Mouse (Mus musculus) hindbrain, embryonic 13.5 days (tissue): ENCODE results near the gene Adamts17. TPM values are rescaled to one million over a fixed set of nuclear protein-coding genes. Genes with fewer than 3 reads are reported as not detected.

Experiments used
- ATAC-seq: fragments of 200-750 bp; cut with Nextera tagmentation; 2 replicates; pipeline ENCODE4 v1.8.0; 2017; ENCODE audit warnings: moderate TSS enrichment; ENCODE audit not compliant: low FRiP score
- H3K27ac ChIP-seq: fragments of 300-500 bp; sonication (generic); 2 replicates; pipeline ENCODE4 v1.5.1; 2015; ENCODE audit warnings: inconsistent platforms, mild to moderate bottlenecking, moderate library complexity
- H3K27me3 ChIP-seq: fragments of 300-500 bp; sonication (generic); 2 replicates; pipeline ENCODE4 v1.6.1; 2015; ENCODE audit warnings: mild to moderate bottlenecking, inconsistent platforms
- H3K36me3 ChIP-seq: fragments of 300-500 bp; sonication (generic); 2 replicates; pipeline ENCODE4 v1.6.1; 2015; ENCODE audit warnings: mild to moderate bottlenecking, inconsistent platforms
- H3K4me1 ChIP-seq: fragments of 300-500 bp; sonication (generic); replicated peaks from 2 replicates; pipeline ENCODE4 v1.6.1; 2015; ENCODE audit warnings: inconsistent platforms
- H3K4me2 ChIP-seq: fragments of 300-500 bp; sonication (generic); 2 replicates; pipeline ENCODE4 v1.6.1; 2015; ENCODE audit warnings: inconsistent platforms, mild to moderate bottlenecking, moderate library complexity
- H3K4me3 ChIP-seq: fragments of 300-500 bp; sonication (generic); 2 replicates; pipeline ENCODE4 v1.5.1; 2015; ENCODE audit warnings: mild to moderate bottlenecking, inconsistent platforms
- H3K9ac ChIP-seq: fragments of 300-500 bp; sonication (generic); 2 replicates; pipeline ENCODE4 v1.6.1; 2015; ENCODE audit warnings: mild to moderate bottlenecking, inconsistent platforms
- H3K9me3 ChIP-seq: fragments of 300-500 bp; sonication (generic); 2 replicates; pipeline ENCODE4 v1.6.1; 2016; ENCODE audit warnings: inconsistent platforms
- WGBS: fragments of 180-500 bp; shearing (Covaris S2); methylation state at CpG from one replicate; pipeline ENCODE4 v1.1.7; 2015; 5-methylcytosine and 5-hydroxymethylcytosine counted together
- polyA plus RNA-seq: library from polyadenylated mRNA; unstranded; fragments of >200 nt; fragmentation: Nextera tagmentation; extraction: Ambion mirVana; gene quantifications from 2 replicates; pipeline ENCODE4 v1.2.1, GENCODE M21; 2015

Gene Adamts17
- polyA plus RNA-seq, 1 experiment from 2014 or later, result 2.1 TPM

DNA sequence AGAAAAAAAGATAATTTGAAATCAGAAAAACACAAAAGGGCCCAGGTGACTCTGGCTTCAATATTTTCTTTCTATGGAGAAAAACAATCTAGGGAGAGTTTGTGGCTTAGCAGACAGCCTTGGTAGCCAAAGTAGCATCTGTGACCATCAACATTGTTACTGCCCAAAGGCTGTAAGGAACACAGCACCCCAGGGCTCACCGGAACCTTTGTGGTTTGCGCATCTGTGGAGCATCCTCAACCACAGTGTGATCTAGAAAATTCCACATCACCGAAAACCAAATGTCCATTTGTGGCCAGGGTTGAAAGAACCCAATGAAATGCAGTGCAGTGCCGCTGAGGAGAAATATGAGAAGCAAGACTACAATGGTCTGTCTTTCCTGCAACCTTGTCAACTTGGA, 27.2 kb upstream of the Adamts17 start:
- H3K4me2 ChIP-seq, result no peak overlapping the region
- no peak overlapping the region for H3K27ac ChIP-seq
- no peak overlapping the region for H3K9ac ChIP-seq
- 92% methylated on average over 4 of the region's 4 CpGs for WGBS
- no peak overlapping the region for H3K4me3 ChIP-seq
- H3K4me1 ChIP-seq, result no peaks in the 10 kb centered on the region
- ATAC-seq, result no peak
- H3K36me3 ChIP-seq, result no peaks in the 10 kb centered on the region
- H3K9me3 ChIP-seq, result no peaks in the 10 kb centered on the region
- no peaks in the 10 kb centered on the region for H3K27me3 ChIP-seq

DNA sequence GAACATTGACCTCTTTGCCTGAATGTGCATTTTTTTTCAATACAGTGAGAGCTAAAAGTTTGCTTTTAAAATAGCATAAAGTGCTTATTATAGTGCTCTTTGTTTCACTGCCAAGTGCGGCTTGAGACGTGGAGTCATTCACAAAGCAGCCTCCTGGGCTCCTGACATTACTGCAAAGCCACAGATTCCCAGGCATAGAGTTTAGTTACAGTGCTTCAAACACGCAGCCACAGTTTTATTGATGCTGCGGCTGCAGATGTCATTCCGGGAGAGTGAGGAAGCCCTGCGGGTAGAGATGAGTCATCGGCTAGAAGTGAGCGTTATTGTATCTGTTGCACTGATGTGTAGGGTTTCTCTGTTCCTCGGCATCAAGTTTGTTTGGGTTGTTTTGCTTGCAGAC, 26.8 kb upstream of the Adamts17 start:
- Histone ChIP-seq H3K9ac (no peak overlapping the region), H3K36me3 (no peaks in the 10 kb centered on the region), H3K9me3 (no peaks in the 10 kb centered on the region), H3K4me3 (no peak overlapping the region), H3K27ac (no peak overlapping the region), H3K27me3 (no peaks in the 10 kb centered on the region), H3K4me1 (no peaks in the 10 kb centered on the region), H3K4me2 (no peak overlapping the region)
- no peak for ATAC-seq
- 65% methylated on average over 9 of the region's 9 CpGs for WGBS

DNA sequence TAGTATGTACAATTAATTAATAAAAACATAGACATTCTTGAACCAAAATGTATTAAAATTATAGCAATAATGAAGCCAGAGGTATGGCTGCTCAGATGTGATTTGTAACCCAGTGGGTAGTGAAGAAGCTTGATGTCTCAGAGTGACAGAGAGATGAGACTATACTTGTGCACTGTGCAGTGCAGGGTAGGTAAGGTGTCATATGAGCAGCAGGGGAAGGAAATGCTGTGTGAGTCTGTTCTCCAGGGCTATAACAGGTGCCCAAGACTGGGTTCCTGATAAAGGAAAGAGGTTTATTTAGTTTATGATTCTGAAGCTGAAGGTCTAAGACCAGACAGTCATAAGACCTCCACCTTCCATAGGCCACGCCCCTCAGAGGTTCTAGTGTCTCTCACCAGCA, 26.4 kb upstream of the Adamts17 start:
- no peaks in the 10 kb centered on the region for H3K4me1 ChIP-seq
- H3K9me3 ChIP-seq, result no peaks in the 10 kb centered on the region
- 77% methylated on average over 1 of the region's 1 CpGs for WGBS
- H3K4me3 ChIP-seq, result no peak overlapping the region
- ATAC-seq, result no peak
- H3K36me3 ChIP-seq, result no peaks in the 10 kb centered on the region
- no peak overlapping the region for H3K27ac ChIP-seq
- no peaks in the 10 kb centered on the region for H3K27me3 ChIP-seq
- no peak overlapping the region for H3K9ac ChIP-seq
- H3K4me2 ChIP-seq, result no peak overlapping the region

DNA sequence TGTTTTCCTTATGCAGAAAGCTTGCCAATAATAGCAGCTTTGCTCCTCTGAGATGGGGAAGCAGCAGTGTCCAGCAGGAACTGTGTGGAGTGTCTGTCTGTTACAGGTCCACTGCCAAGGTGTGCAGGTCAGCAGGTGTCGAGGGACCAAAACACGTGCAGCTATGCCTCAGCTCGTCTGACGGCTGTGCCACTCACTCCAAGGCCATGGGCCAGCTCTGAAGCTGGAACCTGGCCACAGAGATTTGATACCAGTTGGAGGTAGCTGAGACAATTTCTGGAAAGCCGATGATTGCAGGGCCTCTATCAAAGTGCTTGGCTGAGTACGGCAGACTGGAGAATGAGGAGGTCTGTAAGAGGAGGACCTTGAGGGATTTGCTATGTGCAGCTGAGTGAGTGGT, 24.0 kb upstream of the Adamts17 start:
- Histone ChIP-seq H3K4me3 (no peak overlapping the region), H3K27ac (no peak overlapping the region), H3K9ac (no peak overlapping the region), H3K27me3 (no peaks in the 10 kb centered on the region), H3K36me3 (no peaks in the 10 kb centered on the region), H3K9me3 (no peaks in the 10 kb centered on the region), H3K4me2 (no peak overlapping the region), H3K4me1 (no peaks in the 10 kb centered on the region)
- ATAC-seq, result no peak
- 86% methylated on average over 6 of the region's 6 CpGs for WGBS

- Histone ChIP-seq H3K9ac (no peak overlapping the region), H3K4me2 (no peak overlapping the region), H3K27me3 (no peaks in the 10 kb centered on the region), H3K4me3 (no peak overlapping the region), H3K36me3 (no peaks in the 10 kb centered on the region), H3K4me1 (no peaks in the 10 kb centered on the region), H3K9me3 (no peaks in the 10 kb centered on the region), H3K27ac (no peak overlapping the region)
- 25% methylated on average over 6 of the region's 6 CpGs for WGBS
- ATAC-seq, result no peak
Observed at GRCm38 (mm10) chr7:66820034-66820433, 19.5 kb upstream of the Adamts17 start.

GRCm38 (mm10) chr7:66830803-66831202, 8.7 kb upstream of the Adamts17 start:
- no peaks in the 10 kb centered on the region for H3K36me3 ChIP-seq
- no peaks in the 10 kb centered on the region; the same call in 1 of the 2 replicates for H3K4me1 ChIP-seq
- H3K4me2 ChIP-seq, result no peak overlapping the region
- no peak overlapping the region for H3K27ac ChIP-seq
- no peak overlapping the region for H3K9ac ChIP-seq
- H3K4me3 ChIP-seq, result no peak overlapping the region
- no peaks in the 10 kb centered on the region for H3K9me3 ChIP-seq
- no peaks in the 10 kb centered on the region for H3K27me3 ChIP-seq
- 82% methylated on average over 5 of the region's 5 CpGs for WGBS
- ATAC-seq, result no peak

GRCm38 (mm10) chr7:66831295-66831694, 8.2 kb upstream of the Adamts17 start:
- Histone ChIP-seq H3K4me1 (no peaks in the 10 kb centered on the region; the same call in 1 of the 2 replicates), H3K4me3 (no peak overlapping the region), H3K27me3 (0 out of 2 replicates have a peak, but pooled peaks cover 2% of the 10 kb centered on the region), H3K4me2 (no peak overlapping the region), H3K27ac (no peak overlapping the region), H3K9me3 (no peaks in the 10 kb centered on the region), H3K36me3 (no peaks in the 10 kb centered on the region), H3K9ac (no peak overlapping the region)
- 76% methylated on average over 5 of the region's 5 CpGs for WGBS
- no peak for ATAC-seq

DNA sequence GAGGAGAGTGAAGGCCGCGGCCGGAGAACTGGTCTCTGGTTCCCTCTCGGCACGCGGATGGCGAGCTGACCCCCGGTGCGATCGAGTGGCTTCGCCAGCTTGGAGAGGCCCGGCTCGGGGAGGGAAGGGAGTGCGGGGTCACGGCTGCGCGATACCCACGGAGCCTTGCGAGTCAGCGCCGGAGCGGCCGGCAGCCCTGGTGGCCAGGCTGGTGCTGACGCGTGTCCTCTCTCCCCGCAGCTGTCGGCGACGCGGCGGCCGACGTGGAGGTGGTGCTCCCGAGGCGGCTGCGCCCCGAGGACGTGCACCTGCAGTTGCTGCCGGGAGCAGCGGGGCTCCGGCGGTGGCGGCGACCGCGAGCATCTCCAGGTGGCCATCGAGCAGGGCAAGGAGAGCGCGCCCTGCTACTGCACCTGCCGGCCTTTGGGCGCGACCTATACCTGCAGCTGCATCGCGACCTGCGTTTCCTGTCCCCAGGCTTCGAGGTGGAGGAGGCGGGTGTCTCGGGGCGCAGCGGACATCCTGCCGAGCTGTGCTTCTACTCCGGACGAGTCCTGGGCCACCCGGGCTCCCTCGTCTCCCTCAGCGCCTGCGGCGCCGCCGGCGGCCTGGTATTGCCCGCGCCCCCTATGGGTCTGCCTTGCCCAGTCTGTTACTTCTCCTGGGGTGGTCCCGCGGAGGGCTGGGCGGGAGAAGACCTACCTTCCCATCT, 629 bp downstream of the Adamts17 start:
- peak overlapping the region; percentile 69 for H3K4me3 ChIP-seq
- H3K36me3 ChIP-seq, result no peaks in the 10 kb centered on the region
- H3K4me2 ChIP-seq, result peak overlapping the region; percentile 97
- peak; percentile 72 for ATAC-seq
- peak overlapping the region; percentile 79 for H3K9ac ChIP-seq
- peaks cover 36% of the 10 kb centered on the region for H3K27me3 ChIP-seq
- H3K9me3 ChIP-seq, result no peaks in the 10 kb centered on the region
- peak overlapping the region; percentile 79 for H3K27ac ChIP-seq
- under 1% methylated on average over 62 of the region's 76 CpGs for WGBS
- H3K4me1 ChIP-seq, result peaks cover 15% of the 10 kb centered on the region

- Histone ChIP-seq H3K4me1 (peaks cover 15% of the 10 kb centered on the region), H3K4me2 (peak overlapping the region; percentile 97), H3K27ac (no peak overlapping the region), H3K36me3 (no peaks in the 10 kb centered on the region), H3K9me3 (no peaks in the 10 kb centered on the region), H3K27me3 (peaks cover 38% of the 10 kb centered on the region), H3K4me3 (peak overlapping the region; percentile 69), H3K9ac (peak overlapping the region; percentile 79; the same call in 1 of the 2 replicates)
- ATAC-seq, result no peak
- WGBS, result 78% methylated on average over 7 of the region's 7 CpGs
Observed at GRCm38 (mm10) chr7:66841165-66841564, 1.6 kb downstream of the Adamts17 start.

DNA sequence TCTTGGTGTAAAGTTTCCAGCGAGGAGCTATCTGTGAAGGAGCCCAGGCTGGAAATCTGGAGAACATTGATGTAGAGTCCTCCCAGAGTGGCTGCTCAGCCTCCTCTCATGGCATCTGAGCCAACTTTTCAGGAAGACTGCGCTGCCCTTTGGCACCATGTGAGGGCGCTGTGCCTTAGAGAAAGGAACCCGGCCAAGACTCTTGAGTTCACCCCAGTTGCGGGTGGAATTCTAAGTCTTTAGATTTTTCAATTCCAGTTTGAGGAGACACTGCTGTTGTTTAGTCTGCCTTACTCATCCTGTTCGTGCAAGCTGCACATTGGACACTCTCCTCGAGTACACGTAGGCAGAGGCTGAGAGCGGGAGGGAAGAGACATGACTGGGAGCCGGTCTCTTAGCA, 2.5 kb downstream of the Adamts17 start:
- Histone ChIP-seq H3K4me1 (peaks cover 15% of the 10 kb centered on the region), H3K4me2 (no peak overlapping the region), H3K36me3 (no peaks in the 10 kb centered on the region), H3K9ac (no peak overlapping the region), H3K27ac (no peak overlapping the region), H3K9me3 (no peaks in the 10 kb centered on the region), H3K27me3 (peaks cover 36% of the 10 kb centered on the region), H3K4me3 (no peak overlapping the region)
- WGBS, result 59% methylated on average over 10 of the region's 10 CpGs
- no peak for ATAC-seq

GRCm38 (mm10) chr7:66843846-66844245, 4.3 kb downstream of the Adamts17 start:
- no peak overlapping the region for H3K27ac ChIP-seq
- no peak overlapping the region for H3K9ac ChIP-seq
- H3K36me3 ChIP-seq, result no peaks in the 10 kb centered on the region
- H3K27me3 ChIP-seq, result peaks cover 24% of the 10 kb centered on the region
- peaks cover 15% of the 10 kb centered on the region for H3K4me1 ChIP-seq
- H3K4me2 ChIP-seq, result no peak overlapping the region
- no peak overlapping the region for H3K4me3 ChIP-seq
- no peaks in the 10 kb centered on the region for H3K9me3 ChIP-seq
- no peak for ATAC-seq
- WGBS, result 70% methylated on average over 2 of the region's 2 CpGs

- peaks cover 13% of the 10 kb centered on the region for H3K27me3 ChIP-seq
- no peak overlapping the region for H3K27ac ChIP-seq
- H3K9me3 ChIP-seq, result no peaks in the 10 kb centered on the region
- no peak overlapping the region for H3K4me3 ChIP-seq
- H3K4me1 ChIP-seq, result peaks cover 1% of the 10 kb centered on the region; the same call in 1 of the 2 replicates
- H3K36me3 ChIP-seq, result no peaks in the 10 kb centered on the region
- H3K9ac ChIP-seq, result no peak overlapping the region
- WGBS, result 79% methylated on average over 6 of the region's 6 CpGs
- ATAC-seq, result no peak
- no peak overlapping the region for H3K4me2 ChIP-seq
Observed at GRCm38 (mm10) chr7:66846582-66846981, 7.0 kb downstream of the Adamts17 start.

GRCm38 (mm10) chr7:66847299-66847698, 7.8 kb downstream of the Adamts17 start:
- H3K4me3 ChIP-seq, result no peak overlapping the region
- H3K27ac ChIP-seq, result no peak overlapping the region
- no peaks in the 10 kb centered on the region for H3K36me3 ChIP-seq
- no peak overlapping the region for H3K4me2 ChIP-seq
- no peak for ATAC-seq
- H3K4me1 ChIP-seq, result no peaks in the 10 kb centered on the region
- peaks cover 6% of the 10 kb centered on the region; the same call in 1 of the 2 replicates for H3K27me3 ChIP-seq
- no peaks in the 10 kb centered on the region for H3K9me3 ChIP-seq
- H3K9ac ChIP-seq, result no peak overlapping the region
- 90% methylated on average over 9 of the region's 9 CpGs for WGBS
